Comparison of ENCODE assay signal across 11 mouse cellular contexts in the genomic region with DNA sequence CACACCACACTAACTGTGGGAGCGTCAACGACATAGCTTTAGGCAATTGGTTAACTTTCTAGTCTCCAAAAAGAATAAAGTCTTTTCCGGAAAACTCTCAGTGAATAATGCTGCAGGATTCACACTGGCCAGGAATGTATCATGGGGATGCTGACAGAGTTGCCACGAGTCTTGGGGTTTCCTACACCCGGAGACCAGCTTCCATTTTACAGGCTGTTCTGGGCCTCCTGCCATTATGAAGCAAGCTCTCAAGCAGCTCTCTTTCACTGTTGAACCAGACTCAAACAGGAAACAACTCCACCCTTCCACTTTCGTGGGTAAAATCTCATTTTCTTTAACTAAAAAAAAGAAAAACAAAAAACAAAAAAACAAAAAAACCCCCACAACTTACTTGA.
DNase-seq lines count a peak whose midpoint lies in the region; ATAC-seq lines count a peak whose summit lies in the region.
"Had no signal": no experiment of that assay in that cellular context is flagged by ENCODE, and none has a peak within 500 bp of the region (broad histone marks: within the 10 kb centered on the region; RNA-seq: fewer than 3 reads in every experiment).

No protein-coding gene starts in this region.

- intact Hi-C loops in heart, postnatal 14 days (cut with DNase I), result no loop called here

- H3K4me3 ChIP-seq in brown adipose tissue, adult 24 weeks (ENCODE audit: insufficient read depth, low read depth, low read length), result no peak overlapping the region
- H3K4me3 ChIP-seq: erythroblast, embryonic 14.5 days; hindbrain, embryonic 15.5 days had no signal

- DNase-seq in heart, adult 11 months, result peak; percentile 97
- DNase-seq in heart, postnatal 14 days, result no peak
- peak; percentile 64 for DNase-seq in 3T3-L1 (ENCODE audit: low read depth, low spot score)
- DNase-seq in frontal cortex, postnatal 25 days (ENCODE audit: low spot score in 2 of 2), result no peak
- no peak for DNase-seq in retina, postnatal 1 day
- DNase-seq: cerebellum, adult 9-11 months had no signal

- H3K4me1 ChIP-seq in brown adipose tissue, adult 24 weeks (ENCODE audit: control insufficient read depth, insufficient read depth, insufficient read length, low read length), result peaks cover 18% of the 10 kb centered on the region
- H3K4me1 ChIP-seq: hindbrain, embryonic 15.5 days had no signal

- peak overlapping the region; percentile 88 for H3K27ac ChIP-seq in brown adipose tissue, adult 24 weeks (replicated peaks; ENCODE audit: low read depth, low read length)
- H3K27ac ChIP-seq: hindbrain, embryonic 15.5 days had no signal

- peak; percentile 33 for ATAC-seq in inflammation-experienced regulatory T-cells, adult 6 months
- no peak for ATAC-seq in frontal cortex, adult (ENCODE audit: low TSS enrichment)

Comparison
In these comparisons a context has a peak if more than half of its experiments do, and no peak if none do; other contexts are left out.
1. DNase-seq: peak in heart, adult 11 months (single experiment) and 3T3-L1 (single experiment); none in heart, postnatal 14 days (0 of 2), frontal cortex, postnatal 25 days (0 of 2) and retina, postnatal 1 day (single experiment).